Mouse (Mus musculus) stomach, postnatal 0 days (tissue): Measurements from ENCODE around the gene Olfr559.

Source experiments
- CTCF ChIP-seq: IDR thresholded peaks from 2 replicates; pipeline ENCODE4 v1.5.1; 2016; ENCODE audit warnings: antibody characterized with exemption, low read depth, mild to moderate bottlenecking, moderate library complexity
- EP300 ChIP-seq: optimal IDR thresholded peaks from 2 replicates; pipeline ENCODE3; 2016; ENCODE audit warnings: antibody characterized with exemption

DNA sequence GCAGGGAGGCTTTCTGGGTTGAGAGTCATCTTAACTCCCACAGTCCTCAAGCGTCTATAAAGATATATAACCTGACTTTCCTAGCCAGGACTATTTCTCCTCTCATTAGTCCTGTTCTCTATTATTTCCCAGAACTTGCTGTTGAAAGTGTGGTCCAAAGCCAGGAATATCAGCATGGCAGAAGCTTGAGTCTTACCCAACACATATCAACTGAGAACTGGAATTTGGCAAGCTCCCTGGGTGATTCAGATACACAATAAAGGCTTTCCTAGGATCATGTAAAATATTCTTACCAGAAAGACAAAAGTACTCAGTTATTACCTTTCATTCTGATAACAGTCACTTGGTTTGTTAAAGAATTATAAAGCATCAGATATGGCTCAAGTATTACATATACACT is 45.4 kb downstream of the Olfr559 start:
- TF ChIP-seq EP300: no peak
- no peak for TF ChIP-seq CTCF
